In genomic region chr4:31455466-31455865, GRCm38 (mm10) we compare ENCODE assay signal across 14 mouse cellular contexts.
A peak's percentile ranks its signal among the peaks of the same experiment; 100 is the strongest.
DNase-seq lines count a peak whose midpoint lies in the region; ATAC-seq and TF ChIP-seq lines count a peak whose summit lies in the region.
"Had no signal": no experiment of that assay in that cellular context is flagged by ENCODE, and none has a peak within 500 bp of the region (broad histone marks: within the 10 kb centered on the region; RNA-seq: fewer than 3 reads in every experiment).

No protein-coding gene starts in this region.

- peak overlapping the region; percentile 57 for H3K4me3 ChIP-seq in gastrocnemius, adult 2 months
- no peak overlapping the region for H3K4me3 ChIP-seq in lung, embryonic 15.5 days
- H3K4me3 ChIP-seq: embryonic facial prominence, embryonic 13.5 days; hindbrain, embryonic 15.5 days had no signal

- H3K9ac ChIP-seq in lung, embryonic 15.5 days = no peak overlapping the region
- H3K9ac ChIP-seq: embryonic facial prominence, embryonic 13.5 days; hindbrain, embryonic 15.5 days had no signal

- H3K9me3 ChIP-seq in lung, embryonic 15.5 days = no peaks in the 10 kb centered on the region
- H3K9me3 ChIP-seq: embryonic facial prominence, embryonic 13.5 days; hindbrain, embryonic 15.5 days had no signal

- peak overlapping the region; percentile 12; the same call in 1 of the 2 replicates for H3K4me2 ChIP-seq in lung, embryonic 15.5 days
- H3K4me2 ChIP-seq: embryonic facial prominence, embryonic 13.5 days; hindbrain, embryonic 15.5 days; midbrain, embryonic 11.5 days had no signal

- TF ChIP-seq CTCF in gastrocnemius, adult 2 months (IDR thresholded peaks at IDR 0.05) = no peak

- no peak overlapping the region for H3K27ac ChIP-seq in gastrocnemius, adult 2 months
- peak overlapping the region; percentile 71 for H3K27ac ChIP-seq in lung, embryonic 15.5 days
- H3K27ac ChIP-seq: embryonic facial prominence, embryonic 13.5 days; hindbrain, embryonic 15.5 days had no signal

- peaks cover 17% of the 10 kb centered on the region for H3K4me1 ChIP-seq in lung, embryonic 15.5 days
- H3K4me1 ChIP-seq: hindbrain, embryonic 15.5 days had no signal

- no peaks in the 10 kb centered on the region for H3K36me3 ChIP-seq in lung, embryonic 15.5 days
- H3K36me3 ChIP-seq: embryonic facial prominence, embryonic 13.5 days; hindbrain, embryonic 15.5 days had no signal

- peak; percentile 17 for DNase-seq in gastrocnemius, adult 2 months
- no peak for DNase-seq in gastrocnemius, postnatal 36 days
- DNase-seq in thymus, postnatal 0 days (ENCODE audit: low spot score) = peak; percentile 2
- no peak for DNase-seq in thymus, postnatal 10 days (ENCODE audit: low spot score in 2 of 2)
- no peak for DNase-seq in adipocyte (ENCODE audit: low spot score)
- DNase-seq in adrenal gland, postnatal 36 days = no peak
- no peak for DNase-seq in ovary, postnatal 14 days (ENCODE audit: low spot score)
- DNase-seq: adrenal gland, postnatal 25 days; layer of hippocampus, postnatal 36 days; thymus, postnatal 14 days had no signal

- peak; percentile 62; the same call in 1 of the 2 replicates for ATAC-seq in lung, embryonic 15.5 days (ENCODE audit: borderline replicate concordance, extremely low read depth, low FRiP score, low TSS enrichment)

- 9% methylated on average over 4 of the region's 4 CpGs for WGBS in lung, embryonic 15.5 days

- no peaks in the 10 kb centered on the region for H3K27me3 ChIP-seq in lung, embryonic 15.5 days
- H3K27me3 ChIP-seq: embryonic facial prominence, embryonic 13.5 days; hindbrain, embryonic 15.5 days had no signal

- intact Hi-C loops in gastrocnemius, adult 2 months (cut with DNase I) = no loop called here
- intact Hi-C loops in gastrocnemius, postnatal 36 days (cut with DNase I) = no loop called here

Comparison
In these comparisons a context has a peak if more than half of its experiments do, and no peak if none do; other contexts are left out.
1. DNase-seq: peak in gastrocnemius, adult 2 months (single experiment) and thymus, postnatal 0 days (single experiment); none in gastrocnemius, postnatal 36 days (0 of 2), thymus, postnatal 10 days (0 of 2), adipocyte (single experiment), adrenal gland, postnatal 36 days (0 of 2) and ovary, postnatal 14 days (single experiment).